Mouse (Mus musculus) naive thymus-derived CD4-positive, alpha-beta T cell, adult 2 months (primary cell): Measurements from ENCODE around the gene Medag.

Experiments used
- DNase-seq: peaks from one replicate; pipeline ENCODE4 v3.0.0-alpha.2; 2011; ENCODE audit warnings: low read depth

The Medag gene

DNA sequence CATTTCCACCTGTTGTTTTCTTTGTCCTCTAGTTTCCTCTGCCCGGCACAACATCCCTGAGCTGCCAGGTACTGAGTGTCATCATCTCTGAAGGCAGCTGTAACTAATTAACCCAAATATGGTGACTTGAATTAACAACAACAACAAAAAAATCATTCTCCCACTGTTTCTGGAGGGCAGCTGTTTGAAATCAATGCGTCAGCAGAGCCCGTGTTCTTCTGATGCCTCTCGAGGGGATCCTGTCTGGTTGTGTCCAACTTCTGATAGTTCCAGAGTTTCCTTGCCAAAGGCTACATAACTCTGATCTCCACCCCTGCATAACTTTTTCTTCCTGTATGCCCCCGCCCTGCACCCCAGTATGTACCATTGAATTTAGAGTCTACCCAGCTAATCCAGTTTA is 28.9 kb upstream of the Medag start:
- DNase-seq: no peak

DNA sequence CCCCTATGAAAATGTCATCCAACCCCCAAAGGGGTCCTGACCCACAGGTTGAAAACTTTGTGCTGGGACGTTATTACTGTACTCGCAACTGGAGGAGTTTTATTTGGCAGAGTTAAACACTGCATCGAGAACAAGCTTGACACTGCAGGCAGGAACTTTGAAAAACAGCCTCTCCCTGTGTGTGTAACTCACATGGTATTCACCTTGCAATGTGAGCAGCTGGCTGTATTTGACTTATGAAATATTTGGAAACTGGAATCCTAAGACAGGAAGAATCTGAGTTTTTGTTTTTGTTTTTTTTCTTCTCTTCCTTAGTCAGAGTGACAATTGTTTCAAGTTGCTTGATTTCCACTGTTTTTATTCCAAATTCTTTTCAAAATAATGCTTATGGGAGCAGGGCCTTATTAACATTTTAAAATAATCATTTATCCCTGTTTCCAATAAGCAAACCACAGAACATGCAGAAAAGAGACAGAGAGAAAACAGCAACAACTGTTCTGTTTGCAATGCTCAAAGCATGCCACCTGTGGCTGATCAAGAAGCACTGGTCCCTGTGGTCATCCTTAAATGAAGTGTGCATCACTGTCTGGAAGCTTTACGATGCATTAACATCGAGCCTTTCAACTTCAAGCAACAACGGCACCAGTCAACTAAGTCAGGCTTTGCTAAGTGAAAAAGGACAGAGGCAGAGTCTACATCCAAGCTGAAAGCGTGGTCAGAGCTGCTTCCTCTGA is 26.2 kb upstream of the Medag start:
- no peak for DNase-seq

DNA sequence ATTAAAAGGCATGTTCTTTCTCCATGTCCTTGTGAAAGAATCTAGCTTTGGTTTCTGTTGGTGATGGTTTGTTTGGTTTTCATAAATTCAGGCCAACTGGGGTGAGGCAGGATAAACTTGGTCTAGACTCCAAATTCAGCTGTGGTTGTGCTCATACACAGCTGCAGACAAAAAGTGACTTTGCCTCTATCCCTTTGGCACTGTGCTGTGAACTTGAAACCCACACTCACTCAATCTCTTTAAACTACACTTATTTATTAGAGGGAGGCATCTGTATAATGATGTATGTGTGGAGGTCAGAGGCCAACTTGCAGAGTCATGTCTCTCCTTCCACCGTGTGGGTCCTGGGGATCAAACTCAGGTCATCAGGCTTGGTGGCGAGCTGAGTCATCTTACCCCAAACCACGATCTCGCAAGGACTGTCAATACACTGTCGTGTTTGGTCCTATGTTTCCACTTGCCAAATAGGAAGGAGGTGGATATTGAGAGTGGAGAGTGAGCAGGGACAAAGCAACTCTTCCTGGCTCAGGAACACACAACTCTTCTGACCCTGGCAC is 25.2 kb upstream of the Medag start:
- DNase-seq: no peak

DNA sequence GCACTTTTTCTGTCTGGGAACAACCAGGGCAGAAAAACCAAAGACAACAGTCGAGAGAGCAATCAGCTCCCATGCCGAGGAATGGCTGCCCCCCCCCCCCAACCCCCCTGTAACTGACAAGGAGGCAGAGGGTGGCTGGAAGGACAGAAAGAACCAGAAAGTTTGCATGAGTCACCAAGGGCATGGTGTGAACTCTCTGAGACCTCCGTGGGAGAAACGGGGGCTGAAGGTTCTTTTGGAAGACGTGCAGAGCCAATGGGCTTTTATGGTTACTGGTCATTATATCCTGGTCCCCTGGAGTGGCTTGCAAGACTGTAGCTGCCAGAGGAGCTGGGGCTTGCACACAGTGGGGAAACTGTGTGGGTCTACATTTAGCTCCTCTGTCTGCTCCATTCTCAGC is 22.6 kb upstream of the Medag start:
- no peak for DNase-seq

DNA sequence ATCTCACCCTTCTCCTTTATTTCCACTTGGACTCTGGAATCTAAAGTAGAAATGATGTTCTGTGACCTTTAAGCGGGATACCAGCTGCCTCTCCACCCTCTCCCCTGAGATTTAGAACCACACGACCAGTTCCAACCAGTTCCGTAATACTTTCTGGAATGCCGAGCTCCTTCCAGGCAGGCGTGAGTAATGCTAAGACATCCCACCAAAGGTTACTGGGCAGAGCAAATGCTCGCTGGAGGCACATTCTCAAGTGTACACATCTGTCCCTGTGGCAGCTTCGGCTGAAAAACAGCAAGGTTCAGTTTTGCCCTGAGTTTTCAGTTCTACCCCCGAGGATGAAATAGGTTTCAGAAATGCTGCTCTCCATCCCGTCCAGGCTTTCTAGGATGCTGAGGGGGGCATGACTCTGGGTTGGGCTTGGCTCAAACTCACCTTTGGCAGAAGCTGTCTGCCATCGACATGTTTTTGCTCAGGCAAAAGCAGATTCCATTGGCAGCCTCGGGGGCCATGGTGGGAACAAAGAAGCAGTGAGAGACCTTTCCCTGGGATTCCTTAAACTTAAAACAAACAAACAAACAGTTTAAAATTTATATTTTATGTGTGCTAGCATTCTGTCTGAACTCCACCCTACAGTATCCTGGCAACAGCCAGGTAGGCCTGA is 21.9 kb upstream of the Medag start:
- DNase-seq: no peak

DNA sequence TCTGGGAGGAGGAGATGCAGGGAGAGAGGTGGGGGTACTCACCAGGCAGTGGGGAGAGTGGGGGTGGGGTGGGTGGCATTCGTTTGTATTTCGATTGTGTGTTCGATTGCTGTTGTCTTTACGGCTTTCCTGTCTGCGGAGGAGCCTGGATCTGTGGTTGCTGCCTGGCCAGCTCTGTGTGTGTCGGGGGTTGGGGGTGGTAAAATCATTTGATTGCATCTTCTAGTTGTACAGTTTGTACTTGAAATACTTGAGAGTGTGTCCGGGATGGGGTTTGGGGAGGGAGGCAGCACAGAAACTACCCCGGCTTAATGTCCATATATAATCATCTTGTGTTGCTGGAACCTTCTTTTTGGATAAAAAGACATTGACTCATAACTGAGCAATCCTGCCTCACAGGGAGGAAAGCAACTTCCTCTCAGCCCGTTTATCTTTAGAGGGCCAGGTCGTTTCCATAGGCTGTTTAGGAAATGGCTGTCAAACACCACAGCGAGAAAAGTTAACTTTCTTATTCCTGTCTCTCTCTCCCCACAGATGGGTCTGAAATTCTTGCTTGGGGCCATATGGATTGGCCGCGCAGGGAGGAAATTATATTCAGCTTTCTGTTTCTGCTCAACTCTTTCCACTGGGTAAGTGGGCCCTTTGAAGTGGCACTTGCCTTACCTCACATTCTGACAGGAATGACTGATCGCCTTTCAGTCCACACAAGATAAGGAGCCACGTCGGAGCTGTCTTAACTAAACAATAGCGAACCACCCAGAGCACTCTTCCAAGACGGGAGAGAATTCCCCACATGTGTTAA is 19.8 kb upstream of the Medag start:
- DNase-seq: peak; percentile 68

DNA sequence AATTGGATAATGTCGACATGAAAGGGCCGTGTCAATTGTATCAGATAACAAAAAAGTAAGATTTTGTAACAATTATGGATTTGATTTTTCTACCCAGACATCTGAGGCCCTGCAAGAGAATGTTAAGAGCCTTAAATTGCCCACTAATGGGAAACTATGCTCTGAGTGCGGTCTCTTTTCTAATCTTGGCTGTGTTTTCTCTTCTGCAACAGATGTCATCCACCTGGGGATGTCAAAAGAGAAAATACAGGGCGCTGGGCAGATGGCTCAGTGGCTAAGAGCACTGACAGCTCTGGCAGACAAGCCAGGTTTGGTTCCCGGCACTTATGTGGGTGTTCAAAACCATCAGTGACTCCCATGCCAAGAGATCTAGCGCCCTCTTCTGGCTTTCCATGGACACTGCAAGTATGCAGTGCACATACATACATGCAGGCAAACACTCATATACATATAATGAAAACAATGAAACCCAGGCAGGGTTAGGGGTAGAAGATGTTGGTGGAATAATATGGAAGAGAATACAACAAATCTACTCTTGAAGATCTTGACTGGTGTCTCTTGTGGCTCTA is 19.0 kb upstream of the Medag start:
- peak; percentile 34 for DNase-seq

DNA sequence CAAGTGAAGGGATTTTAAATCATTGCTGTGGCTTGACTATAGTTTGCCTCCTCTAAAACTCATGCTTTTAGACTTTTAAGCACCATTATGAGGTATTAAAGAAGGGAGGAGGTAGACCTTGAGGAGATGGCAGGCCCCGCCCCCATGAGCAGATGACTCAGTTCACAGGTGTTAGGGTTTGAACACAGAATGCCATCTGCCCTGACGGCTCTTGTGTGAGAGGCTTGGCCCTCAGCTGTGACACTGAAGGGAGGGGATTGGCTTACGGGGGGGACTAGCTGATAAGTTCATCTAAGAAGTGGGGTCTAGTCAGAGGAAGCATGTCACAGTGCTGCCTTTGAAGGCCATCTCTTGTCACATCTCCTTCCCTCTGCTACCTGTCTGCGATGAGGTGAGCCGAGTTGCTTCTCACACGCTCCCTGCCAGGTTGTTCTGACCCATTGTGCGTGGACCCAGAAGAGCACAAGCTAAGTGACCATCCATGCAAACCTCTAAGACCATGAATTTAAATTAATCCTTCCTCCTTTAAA is 10.0 kb upstream of the Medag start:
- DNase-seq: no peak

DNA sequence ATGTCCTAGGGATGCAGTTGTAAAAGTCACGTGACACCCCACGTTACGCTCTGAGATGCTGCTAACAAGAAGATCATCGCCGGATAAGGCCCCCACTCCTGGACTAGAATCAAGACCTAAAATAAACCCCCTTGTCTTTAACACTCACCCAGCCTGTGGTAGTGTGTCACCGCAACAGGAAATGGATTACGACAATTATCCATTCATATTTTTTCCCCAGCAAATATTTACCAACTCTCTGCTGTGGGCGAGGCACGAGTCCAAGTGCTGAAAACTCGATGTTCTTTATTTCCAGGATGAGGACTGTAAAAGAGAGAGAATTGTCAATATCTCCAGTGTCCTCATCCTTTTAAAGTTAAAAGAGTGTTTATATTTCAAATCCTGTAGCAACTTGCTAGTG is 9.5 kb upstream of the Medag start:
- no peak for DNase-seq

DNA sequence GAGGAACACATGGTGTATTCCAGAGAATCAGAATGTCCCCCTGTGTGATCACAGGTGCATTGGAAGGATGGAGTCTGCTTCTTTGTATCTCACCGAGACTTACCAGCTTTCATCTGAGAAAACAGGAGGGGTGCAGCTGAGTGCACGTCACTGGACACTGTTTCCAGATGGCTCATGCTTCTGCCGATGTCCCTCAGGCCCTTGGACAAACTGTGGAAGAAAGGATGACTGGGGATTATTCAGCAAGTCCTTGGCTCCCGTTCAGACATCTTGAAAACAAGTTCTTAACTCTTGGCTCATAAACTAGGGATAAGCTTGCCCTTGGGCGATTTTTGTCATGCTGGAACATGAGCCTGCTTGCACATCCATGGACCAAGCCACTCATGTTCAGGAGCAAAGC is 8.2 kb upstream of the Medag start:
- DNase-seq: no peak

DNA sequence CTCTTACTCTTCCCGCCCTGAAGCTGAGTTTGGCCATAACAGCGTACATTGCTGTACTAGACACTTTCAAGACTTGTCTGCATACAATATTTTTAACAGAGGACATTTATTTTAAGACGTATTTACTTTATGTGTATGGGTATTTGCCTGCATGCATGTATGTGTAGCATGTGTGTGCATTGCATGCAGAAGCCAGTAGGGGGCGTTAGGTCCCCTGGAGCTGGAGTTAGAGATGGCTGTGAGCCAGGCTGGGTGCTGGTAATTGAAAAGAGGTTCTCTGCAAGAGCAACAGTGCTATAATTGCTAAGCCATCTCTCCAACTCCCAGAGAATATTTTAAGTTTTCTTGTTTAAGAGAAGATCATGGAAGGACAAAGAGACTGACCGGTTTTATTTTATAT is 6.8 kb upstream of the Medag start:
- no peak for DNase-seq

DNA sequence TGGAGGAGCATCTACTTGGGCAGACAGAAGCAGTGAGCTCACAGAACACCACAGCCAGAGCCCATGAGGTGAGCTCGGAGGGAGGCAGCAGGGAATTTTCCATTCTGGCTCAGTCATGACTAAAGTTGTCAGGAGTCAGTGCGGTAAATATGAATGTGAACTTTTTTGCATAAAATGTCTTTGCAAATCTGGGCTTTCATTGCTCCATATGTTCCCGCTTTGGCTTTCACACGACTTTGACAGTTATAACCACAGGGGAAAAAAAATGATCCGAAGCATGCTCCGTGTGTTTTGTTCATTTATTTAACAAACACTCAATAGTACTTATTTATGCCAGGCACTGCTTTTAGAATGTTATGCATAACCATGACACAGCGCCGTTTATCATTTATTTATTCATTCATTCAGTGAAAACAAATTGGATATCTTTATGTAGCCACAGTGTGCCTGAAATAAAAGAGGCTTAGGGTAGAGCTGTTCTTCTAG is 4.7 kb upstream of the Medag start:
- DNase-seq: no peak

DNA sequence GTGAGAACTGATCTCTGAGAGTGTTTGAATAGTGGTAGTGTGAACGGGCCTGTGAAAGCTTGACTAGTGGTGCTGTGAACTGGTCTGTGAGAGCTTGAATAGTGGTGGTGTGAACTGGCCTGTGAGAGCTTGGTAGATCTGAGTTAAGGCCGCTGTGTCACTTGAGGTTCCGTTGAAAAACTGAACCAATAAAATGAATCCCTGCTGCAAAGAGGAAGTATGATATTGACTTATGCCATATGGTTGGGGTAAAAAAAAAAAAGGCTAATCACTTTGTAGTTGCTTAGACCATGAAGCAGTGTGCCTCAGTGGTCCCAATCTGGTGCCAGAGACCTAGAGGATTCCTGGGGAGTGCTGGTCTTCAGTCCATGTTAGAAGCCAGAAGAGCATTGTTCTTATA is 2.0 kb upstream of the Medag start:
- DNase-seq: no peak

DNA sequence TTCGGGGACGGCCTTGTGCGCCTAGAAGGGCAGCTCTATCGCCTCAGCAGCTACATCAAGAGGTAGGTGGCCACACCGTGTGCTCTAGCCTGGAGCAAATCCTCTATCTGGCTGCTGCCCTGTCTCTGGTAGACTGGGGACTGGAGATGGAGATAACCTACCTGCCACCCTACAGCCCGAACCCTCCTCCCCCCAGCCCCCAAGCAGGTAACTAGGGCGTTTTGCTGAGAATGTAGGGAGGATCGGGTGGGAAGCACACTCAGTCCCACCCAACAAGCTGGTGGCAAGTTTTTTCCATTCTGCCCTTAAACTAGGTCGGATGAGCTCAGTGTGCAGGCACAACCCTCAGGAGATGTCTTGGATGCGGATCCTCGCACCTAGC is 636 bp downstream of the Medag start:
- DNase-seq: no peak

DNA sequence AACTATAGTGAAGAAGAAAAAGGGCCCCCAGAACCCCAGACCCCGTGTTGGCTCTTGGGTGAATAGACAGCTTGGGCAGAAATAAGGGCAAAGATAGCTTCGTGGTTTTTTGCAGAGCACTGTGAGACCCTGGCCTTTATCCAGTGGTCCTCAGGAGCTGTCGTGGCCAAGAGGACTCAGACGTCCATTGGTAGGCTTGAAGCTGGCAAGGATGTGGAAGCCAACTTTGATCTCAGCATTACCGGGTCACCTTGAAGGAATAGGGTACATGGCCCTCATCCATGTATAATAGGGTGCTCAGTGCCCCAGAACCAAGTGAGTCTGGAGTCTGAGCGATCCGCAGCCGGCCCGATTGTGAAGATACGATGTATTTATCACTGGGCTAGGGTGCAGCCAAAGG is 1.1 kb downstream of the Medag start:
- no peak for DNase-seq

DNA sequence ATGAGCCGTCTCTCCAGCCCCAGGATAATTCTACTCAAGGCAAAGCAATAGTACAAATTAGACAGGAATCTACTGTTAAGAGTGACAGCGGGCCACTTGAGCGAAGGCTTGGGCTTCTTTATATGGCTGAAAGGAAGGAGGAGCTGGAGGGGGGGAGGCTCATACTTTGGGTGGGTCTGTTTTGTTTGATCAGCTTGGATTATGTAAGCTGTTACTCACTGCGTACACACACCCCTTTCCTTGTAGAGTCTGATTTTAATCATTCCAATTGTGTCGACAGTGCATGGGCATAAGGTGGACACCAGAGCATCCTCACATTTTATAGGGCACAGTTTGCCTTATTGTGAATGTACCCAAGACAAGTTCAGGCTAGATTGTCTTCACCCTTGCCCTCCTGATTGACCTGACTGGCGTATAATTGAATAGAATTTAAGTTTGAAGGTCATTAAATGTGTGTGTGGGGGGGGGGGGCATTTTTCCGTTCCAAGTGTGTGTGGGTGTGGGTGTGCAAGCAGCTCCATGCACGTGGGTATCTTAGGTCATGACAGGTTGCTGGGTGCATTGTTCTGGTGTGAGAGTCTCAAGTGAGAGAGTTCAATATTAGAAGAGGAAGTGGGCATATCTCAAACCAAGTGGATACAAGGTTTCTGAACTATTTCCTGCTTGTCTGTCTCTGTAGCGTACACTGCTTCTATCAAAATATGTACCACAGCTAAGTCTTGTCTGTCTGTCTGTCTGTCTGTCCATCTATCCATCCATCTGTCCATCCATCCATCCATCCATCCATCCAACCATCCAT is 3.0 kb downstream of the Medag start:
- no peak for DNase-seq

DNA sequence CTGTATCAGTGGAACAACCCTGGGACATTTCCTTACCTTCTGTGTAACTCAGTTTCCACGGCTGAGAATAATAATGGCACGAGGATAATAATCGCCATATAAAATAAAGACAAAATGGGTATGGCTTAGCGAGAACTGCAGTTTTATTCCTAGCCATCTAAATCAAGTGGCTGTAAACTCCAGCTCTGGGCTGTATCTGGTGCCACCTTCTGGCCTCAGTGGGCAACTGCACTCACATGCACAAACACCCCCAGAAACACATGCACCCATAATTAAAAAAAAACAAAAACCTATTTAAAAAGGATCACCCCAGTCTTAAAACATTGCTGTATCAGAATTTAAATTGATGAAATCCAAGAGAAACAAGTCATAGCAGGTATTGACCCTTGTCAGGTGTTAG is 5.8 kb downstream of the Medag start:
- peak; percentile 31 for DNase-seq

DNA sequence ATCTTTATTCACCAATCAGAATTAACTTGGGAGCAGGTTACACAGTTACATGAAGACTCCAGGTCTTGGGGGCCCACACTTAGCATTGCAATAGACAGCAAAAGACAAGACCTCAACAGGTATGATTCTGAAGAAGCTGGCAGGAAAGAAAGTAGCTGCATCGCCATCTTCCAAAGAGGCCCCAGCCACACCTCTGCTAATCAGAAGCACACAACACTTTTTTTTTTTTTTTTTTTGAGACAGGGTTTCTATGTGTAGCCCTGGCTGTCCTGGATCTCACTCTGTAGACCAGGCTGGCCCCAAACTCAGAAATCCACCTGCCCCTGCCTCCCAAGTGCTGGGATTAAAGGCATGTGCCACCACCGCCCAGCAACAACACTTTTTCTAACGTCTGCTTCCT is 15.0 kb downstream of the Medag start:
- DNase-seq: no peak

DNA sequence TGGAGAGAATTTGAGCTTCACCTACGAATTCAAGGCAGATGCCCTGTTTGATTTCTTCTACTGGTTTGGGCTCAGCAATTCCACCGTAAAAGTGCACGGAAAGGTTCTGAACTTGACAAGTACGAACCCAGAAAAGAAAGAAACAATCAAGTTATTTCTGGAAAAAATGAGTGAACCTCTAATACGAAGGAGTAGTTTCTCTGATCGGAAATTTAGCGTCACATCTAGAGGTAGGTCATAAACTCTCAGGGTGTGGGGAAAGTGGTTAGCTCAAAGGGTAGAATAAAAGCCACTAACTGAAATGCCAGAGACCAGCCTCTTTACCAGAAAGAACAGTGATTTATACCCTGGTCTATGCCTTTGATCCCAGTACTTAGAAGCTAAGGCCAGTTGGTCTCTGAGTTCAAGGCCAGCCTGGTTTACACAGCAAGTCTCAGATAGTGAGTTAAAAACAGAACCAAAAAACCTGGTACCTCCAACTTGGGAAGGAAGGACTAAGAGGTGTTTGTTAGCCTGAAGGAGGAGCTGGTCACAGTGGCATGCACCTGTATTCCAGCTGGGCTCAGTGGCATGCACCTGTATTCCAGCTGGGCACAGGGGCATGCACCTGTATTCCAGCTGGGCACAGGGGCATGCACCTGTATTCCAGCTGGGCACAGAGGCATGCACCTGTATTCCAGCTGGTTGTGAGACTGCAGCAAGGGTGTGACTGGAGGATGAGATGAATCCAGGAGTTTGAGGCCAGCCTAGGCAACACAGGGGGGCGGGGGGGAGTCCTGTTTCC is 15.9 kb downstream of the Medag start:
- DNase-seq: peak; percentile 40

DNA sequence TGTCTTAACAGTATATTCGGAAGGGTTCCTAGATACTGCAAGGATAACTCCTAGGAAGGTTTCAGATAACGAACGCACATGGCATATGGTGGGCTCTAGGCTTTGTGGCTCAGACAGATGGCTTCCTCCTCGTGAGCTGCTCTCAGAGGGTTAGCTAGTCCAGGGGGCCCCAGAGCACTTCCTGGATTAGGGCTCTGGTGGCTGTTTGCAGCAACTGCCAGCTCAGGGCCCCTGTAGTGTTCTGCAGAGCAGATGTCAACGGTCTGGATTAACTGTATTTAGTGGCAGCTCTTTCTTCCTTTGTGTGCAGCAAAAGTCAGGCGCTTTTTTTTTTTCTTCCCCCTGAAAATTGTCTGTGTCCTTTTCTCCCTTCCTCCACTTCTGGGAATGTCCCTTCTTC is 16.8 kb downstream of the Medag start:
- DNase-seq: peak; percentile 70
